Mouse (Mus musculus) heart, postnatal 10 days (tissue): ENCODE data around the gene Ccer2. TPM values are rescaled to one million over a fixed set of nuclear protein-coding genes. Genes with fewer than 3 reads are reported as not detected.
A peak's percentile ranks its signal among the peaks of the same experiment; 100 is the strongest.

Experiments
- DNase-seq, 2 experiments: peaks; one replicate each; pipeline ENCODE4 v3.0.0; 2021
- intact Hi-C: fragments of 180-260 bp; cut with DNase I; formaldehyde crosslinking; loops from one replicate; pipeline ENCODE4 v1.15.1; 2025
- total RNA-seq, 2 experiments: library from RNA; stranded (reverse); gene quantifications; 2 replicates each; pipeline ENCODE4 v1.2.3; 2021

Gene Ccer2
- total RNA-seq, 2 experiments from 2014 or later, result not detected

DNA sequence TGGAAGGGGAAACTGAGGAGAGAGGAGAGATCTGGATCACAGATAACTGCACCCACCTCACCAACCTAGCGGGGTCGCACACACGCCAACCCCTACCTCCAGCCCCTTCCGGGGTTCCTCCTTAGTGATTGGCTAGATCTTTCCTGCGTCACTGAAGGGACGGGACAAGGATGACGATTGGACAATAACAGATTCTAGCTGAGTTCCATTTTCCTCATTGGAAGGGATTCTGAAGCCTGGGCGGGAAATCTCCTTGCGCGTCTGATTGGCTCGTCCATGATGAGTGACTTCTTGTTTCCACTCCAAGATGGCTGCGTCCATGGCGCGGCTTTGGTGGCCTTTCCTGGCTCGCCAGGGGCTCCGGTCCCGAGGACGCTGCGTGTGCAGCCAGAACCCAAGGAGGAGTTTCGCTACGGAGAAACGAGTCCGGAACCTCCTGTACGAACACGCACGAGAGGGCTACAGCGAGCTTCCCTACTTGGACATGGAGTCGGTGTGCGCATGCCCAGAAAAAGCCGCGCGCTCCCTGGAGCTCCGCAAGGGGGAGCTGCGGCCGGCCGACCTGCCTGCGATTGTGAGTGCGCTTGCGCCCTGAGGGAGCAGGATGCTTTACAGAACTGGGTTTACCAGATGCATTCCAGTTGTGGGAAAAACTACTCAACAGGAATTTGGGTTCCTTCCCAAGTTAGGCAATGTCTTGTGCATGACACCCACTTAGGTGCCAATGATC lies 14.1 kb upstream of the Ccer2 start, which contains the start of the genes Mrps12 and Sars2:
Gene Mrps12 (minus strand): TSS at position 112 of the 730 bp plus-strand sequence.
Gene Sars2 (plus strand): TSS at position 284 of the 730 bp plus-strand sequence.
- intact Hi-C loops, result no loop called here
- peak; percentile 97 for DNase-seq

GRCm38 (mm10) chr7:28749935-28750334 lies 6.0 kb upstream of the Ccer2 start:
- intact Hi-C loops, result no loop called here
- no peak for DNase-seq

DNA sequence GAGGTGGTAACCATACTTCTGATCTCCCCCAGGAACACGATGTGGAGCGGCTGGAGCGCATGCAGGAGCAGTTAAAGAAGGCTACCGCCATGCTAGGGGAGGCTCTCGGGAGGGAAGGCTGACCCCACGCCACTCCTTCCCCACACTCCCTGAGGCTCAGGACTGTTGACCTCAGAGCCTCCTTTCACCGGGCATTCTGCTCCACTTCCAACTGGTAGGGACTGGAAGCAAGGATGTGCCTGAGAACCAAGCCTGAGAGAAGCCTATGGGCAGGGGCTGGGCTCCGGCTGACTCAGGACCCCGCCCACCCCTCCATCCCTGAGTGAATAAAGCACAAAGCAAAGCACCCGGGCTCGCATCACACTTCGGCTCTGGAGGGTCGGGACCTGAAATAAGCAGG lies 2.6 kb downstream of the Ccer2 start:
- DNase-seq, result no peak
- intact Hi-C loops, result no loop called here

DNA sequence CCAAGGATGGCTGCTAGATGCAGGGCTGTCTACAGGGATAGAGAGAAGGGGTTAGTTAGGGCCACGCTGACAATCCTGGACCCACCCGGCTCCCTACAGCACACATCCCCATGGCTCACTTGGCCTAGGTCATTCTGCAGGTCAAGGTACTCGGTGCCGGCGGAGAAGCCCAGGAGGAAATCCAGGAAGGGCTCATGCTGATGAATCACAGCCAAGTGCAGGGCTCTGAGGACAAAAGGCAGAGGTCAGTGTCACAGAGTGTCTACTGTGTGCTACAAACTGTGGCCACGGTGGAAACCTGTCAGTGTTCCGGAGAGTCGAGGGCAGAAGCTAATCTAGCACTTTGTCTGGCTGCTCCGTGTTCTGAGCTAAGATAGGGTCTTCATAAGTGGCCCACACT lies 5.9 kb downstream of the Ccer2 start:
- no peak for DNase-seq
- intact Hi-C loops, result no loop called here

DNA sequence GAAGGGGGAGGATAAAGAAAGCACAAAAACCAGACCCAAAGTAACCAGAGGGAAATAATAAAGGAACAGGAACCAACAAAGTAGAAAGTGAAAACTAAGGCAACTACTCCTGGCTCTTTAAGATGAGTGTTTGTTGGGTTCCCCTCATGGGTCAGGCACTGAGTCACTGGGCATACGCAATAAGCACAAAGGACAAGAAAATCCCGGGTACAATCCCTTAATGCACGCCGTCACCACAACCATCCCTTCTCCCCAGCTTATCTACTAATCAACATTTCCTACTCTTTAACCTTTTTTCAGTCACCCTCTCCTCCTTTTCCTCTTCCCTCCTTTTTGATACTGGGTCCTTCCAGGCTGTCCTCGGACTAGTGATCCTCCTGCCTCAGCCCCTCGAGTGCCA lies 9.2 kb downstream of the Ccer2 start:
- intact Hi-C loops, result no loop called here
- no peak for DNase-seq

- peak; percentile 98 to 99 for DNase-seq
- intact Hi-C loops, result no loop called here
These were observed 10.4 kb downstream of the Ccer2 start, which contains the start of gene Sirt2 for GRCm38 (mm10) chr7:28766173-28766879. TSS of gene Sirt2 (plus strand) at chr7:28766735.

DNA sequence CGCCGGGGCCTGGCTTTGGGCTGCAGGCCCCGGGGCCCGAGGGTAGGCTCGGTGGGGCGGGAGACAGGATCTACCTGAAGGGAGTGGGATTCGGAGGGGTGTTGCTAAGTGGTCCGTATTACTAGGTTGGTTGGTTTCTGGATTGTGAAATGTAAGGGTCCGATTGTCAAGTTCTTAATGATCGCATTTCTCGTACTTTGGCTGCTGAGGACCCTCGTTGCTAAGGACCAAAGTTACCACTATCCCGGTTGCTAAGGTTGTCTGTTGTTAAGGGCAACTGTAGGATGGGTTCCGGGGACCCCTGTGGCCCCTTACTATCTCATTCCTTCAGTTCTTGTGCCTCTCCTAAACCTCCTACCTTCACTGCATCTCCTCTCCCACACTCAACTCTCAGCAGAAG lies 10.9 kb downstream of the Ccer2 start:
- intact Hi-C loops, result no loop called here
- no peak for DNase-seq

GRCm38 (mm10) chr7:28767462-28767965 lies 11.5 kb downstream of the Ccer2 start, which contains the start of gene Nfkbib:
TSS of gene Nfkbib (minus strand) at chr7:28767512.
- intact Hi-C loops, result no loop called here
- DNase-seq, result no peak

- intact Hi-C loops, result no loop called here
- DNase-seq, result no peak
These were observed 13.5 kb downstream of the Ccer2 start for GRCm38 (mm10) chr7:28769414-28769958.

DNA sequence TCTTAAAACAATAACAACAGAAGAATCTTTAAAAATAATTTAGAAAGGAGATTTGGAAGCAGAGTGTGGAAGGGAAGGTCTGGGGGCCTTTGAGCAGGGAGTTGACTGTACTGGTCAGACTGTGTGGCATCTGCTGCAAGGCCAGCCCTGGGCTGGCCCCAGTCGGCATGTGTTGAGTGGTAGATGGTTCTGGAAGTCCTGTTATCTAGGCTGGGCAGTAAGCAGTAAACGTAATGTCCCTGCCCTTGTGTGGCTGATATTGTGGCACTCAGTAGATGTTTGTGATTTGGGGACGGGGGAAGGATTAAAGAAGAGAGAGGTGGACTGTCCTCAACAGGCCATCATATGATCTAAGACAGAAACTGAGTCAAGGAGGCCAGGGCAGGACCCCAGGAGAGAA lies 14.3 kb downstream of the Ccer2 start:
- no peak for DNase-seq
- intact Hi-C loops, result no loop called here

DNA sequence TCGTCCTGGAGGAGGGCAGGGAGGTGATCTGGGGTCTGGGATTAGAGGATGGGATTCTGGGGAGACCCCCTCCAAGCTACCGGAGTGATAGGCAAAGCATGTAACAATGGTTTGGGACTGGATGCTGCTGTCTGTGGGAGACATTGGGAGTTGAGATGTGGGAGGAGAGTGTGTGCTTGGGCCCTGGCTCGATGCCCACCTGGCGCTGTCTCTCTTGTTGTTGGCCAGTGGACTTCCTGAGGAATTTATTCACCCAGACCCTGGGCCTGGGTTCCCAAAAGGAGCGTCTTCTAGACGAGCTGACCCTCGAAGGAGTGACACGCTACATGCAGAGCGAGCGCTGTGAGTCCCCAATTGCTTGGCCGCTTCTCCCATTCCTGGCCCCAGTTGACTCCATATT lies 15.9 kb downstream of the Ccer2 start:
- peak in 1 of 2 experiments; percentile 38 for DNase-seq
- intact Hi-C loops, result loop anchor here (1.0 kb wide), 1 partner anchor 205 kb away; no protein-coding TSS in a partner anchor

GRCm38 (mm10) chr7:28773163-28773562 lies 17.2 kb downstream of the Ccer2 start:
- no peak for DNase-seq
- intact Hi-C loops, result no loop called here

- intact Hi-C loops, result no loop called here
- no peak for DNase-seq
These were observed 18.2 kb downstream of the Ccer2 start for GRCm38 (mm10) chr7:28774164-28774563.

DNA sequence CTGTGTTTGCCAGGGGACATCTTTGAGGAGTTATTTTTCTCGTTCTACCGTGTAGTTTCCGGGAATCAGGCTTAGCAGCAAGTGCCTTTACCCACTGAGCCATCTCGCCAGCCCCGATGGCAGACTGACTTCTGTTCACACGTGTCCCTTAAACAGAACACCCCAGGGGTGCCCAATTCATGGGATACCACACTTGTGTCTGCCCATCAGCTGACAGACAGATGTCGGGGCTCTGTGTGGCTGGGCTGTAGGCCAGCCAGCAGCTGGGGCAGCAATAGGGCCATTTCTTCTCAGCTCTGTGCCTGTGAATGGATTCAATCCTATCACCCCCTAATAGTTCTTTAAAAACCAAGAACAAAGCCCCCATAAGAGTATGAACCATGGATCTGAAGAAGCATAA lies 19.2 kb downstream of the Ccer2 start:
- intact Hi-C loops, result no loop called here
- no peak for DNase-seq

GRCm38 (mm10) chr7:28778825-28779224 lies 22.9 kb downstream of the Ccer2 start:
- intact Hi-C loops, result no loop called here
- DNase-seq, result peak in 1 of 2 experiments; percentile 31

GRCm38 (mm10) chr7:28780067-28780658 lies 24.2 kb downstream of the Ccer2 start:
- intact Hi-C loops, result loop anchor here (2.0 to 5.0 kb wide), 2 partner anchors 87 to 257 kb away; no protein-coding TSS in a partner anchor
- peak; percentile 93 to 96 for DNase-seq

DNA sequence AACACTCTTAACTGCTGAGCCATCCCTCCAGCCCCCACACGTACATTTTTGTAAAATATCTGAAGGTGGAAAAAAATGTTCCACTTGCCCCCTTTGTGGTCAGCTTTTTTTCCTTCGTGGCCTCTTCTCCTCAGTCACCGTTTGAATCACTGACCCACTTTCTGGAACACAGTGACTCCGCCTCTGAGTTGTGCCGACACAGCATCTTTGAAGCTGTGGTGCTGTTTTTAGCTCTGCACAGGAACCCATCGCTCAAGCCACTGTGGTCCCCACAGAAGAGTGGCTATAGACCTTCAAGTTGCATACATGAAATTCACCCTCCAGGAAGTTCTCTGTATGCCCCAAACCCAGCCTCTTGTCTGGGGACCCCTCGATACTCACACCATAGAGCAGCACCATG lies 24.9 kb downstream of the Ccer2 start:
- intact Hi-C loops, result loop anchor here (2.0 to 5.0 kb wide), 2 partner anchors 86 to 256 kb away; no protein-coding TSS in a partner anchor
- DNase-seq, result peak in 1 of 2 experiments; percentile 29

- peak in 1 of 2 experiments; percentile 27 for DNase-seq
- intact Hi-C loops, result loop anchor here (2.0 to 5.0 kb wide), 2 partner anchors 86 to 256 kb away; no protein-coding TSS in a partner anchor
These were observed 25.3 kb downstream of the Ccer2 start for GRCm38 (mm10) chr7:28781261-28781663.

GRCm38 (mm10) chr7:28785161-28785560 lies 29.2 kb downstream of the Ccer2 start:
- intact Hi-C loops, result no loop called here
- no peak for DNase-seq

- DNase-seq, result no peak
- intact Hi-C loops, result no loop called here
These were observed 31.9 kb downstream of the Ccer2 start for GRCm38 (mm10) chr7:28787884-28788283.
